Mouse (Mus musculus) kidney, postnatal 0 days (tissue): ENCODE results near the gene Mga. TPM values are rescaled to one million over a fixed set of nuclear protein-coding genes. Genes with fewer than 3 reads are reported as not detected.

Experiments used
- ATAC-seq: fragments of 200-750 bp; cut with Nextera tagmentation; replicated peaks from 2 replicates; pipeline ENCODE4 v1.8.0; 2017; ENCODE audit warnings: low read depth, moderate number of reproducible peaks, moderate TSS enrichment, moderate library complexity; ENCODE audit not compliant: low FRiP score
- DNase-seq: peaks from one replicate; pipeline ENCODE4 v3.0.0-alpha.2; 2016; ENCODE audit warnings: low spot score
- H3K27ac ChIP-seq: fragments of 300-500 bp; sonication (generic); 2 replicates; pipeline ENCODE4 v1.5.1; 2014; ENCODE audit warnings: mild to moderate bottlenecking
- H3K27me3 ChIP-seq: fragments of 300-500 bp; sonication (generic); 2 replicates; pipeline ENCODE4 v1.6.1; 2014; ENCODE audit warnings: low read length, mixed read lengths; ENCODE audit not compliant: insufficient read depth
- H3K36me3 ChIP-seq: fragments of 300-500 bp; sonication (generic); 2 replicates; pipeline ENCODE4 v1.6.1; 2014; ENCODE audit warnings: low read length, mixed read lengths; ENCODE audit not compliant: insufficient read depth
- H3K4me1 ChIP-seq: fragments of 300-500 bp; sonication (generic); replicated peaks from 2 replicates; pipeline ENCODE4 v1.6.1; 2014; ENCODE audit warnings: antibody characterized with exemption, low read length, mixed read lengths; ENCODE audit not compliant: insufficient read depth
- H3K4me2 ChIP-seq: fragments of 300-500 bp; sonication (generic); 2 replicates; pipeline ENCODE4 v1.6.1; 2014; ENCODE audit warnings: mild to moderate bottlenecking, low read length, moderate library complexity, mixed read lengths
- H3K4me3 ChIP-seq: fragments of 300-500 bp; sonication (generic); replicated peaks from 2 replicates; pipeline ENCODE4 v1.5.1; 2014; ENCODE audit warnings: low read depth, low read length
- H3K9ac ChIP-seq: fragments of 300-500 bp; sonication (generic); 2 replicates; pipeline ENCODE4 v1.6.1; 2014; ENCODE audit warnings: low read depth, low read length
- H3K9me3 ChIP-seq: fragments of 300-500 bp; sonication (generic); replicated peaks from 2 replicates; pipeline ENCODE4 v1.6.1; 2016; ENCODE audit warnings: low read length, inconsistent platforms, mixed read lengths
- CTCF ChIP-seq: IDR thresholded peaks from 2 replicates; pipeline ENCODE4 v1.5.1; 2016; ENCODE audit warnings: antibody characterized with exemption, low read depth, mild to moderate bottlenecking, moderate library complexity
- WGBS: fragments of 180-500 bp; shearing (Covaris S2); extraction: QIAGEN DNeasy Blood & Tissue Kit; methylation state at CpG from one replicate; pipeline ENCODE4 v1.1.7; 2014; 5-methylcytosine and 5-hydroxymethylcytosine counted together
- polyA plus RNA-seq: library from polyadenylated mRNA; unstranded; fragments of >200 nt; fragmentation: Nextera tagmentation; extraction: Ambion mirVana; gene quantifications from 2 replicates; pipeline ENCODE4 v1.2.1, GENCODE M21; 2015

The Mga gene
- polyA plus RNA-seq, 1 experiment from 2014 or later = 17.5 TPM

DNA sequence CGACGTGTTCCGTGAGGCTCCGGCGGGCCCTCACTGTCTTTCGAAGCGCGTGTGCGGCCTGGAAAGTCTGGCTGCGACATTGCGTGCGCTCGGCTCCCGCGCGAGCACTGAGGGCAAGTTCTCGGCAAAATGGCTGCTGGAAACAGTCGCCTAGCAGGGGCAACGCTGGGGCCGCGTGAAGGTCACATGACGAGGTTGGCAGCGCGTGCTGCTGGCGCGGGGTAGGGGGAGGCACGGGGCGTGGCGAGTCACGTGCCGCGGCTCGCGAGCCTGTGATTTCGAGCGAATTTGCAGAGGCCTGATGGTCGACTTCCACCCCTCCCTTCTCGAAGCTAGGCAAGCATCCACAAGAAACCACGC lies 23.9 kb upstream of the Mga start:
- Histone ChIP-seq H3K36me3 (no peaks in the 10 kb centered on the region), H3K4me2 (peak overlapping the region; percentile 91), H3K27me3 (no peaks in the 10 kb centered on the region), H3K9me3 (no peaks in the 10 kb centered on the region), H3K27ac (peak overlapping the region; percentile 37; the same call in 1 of the 2 replicates), H3K4me1 (peaks cover 12% of the 10 kb centered on the region), H3K4me3 (peak overlapping the region; percentile 38), H3K9ac (peak overlapping the region; percentile 72)
- TF ChIP-seq CTCF = no peak
- peak; percentile 87 for ATAC-seq
- 1% methylated on average over 39 of the region's 39 CpGs for WGBS
- peak; percentile 79 for DNase-seq

GRCm38 (mm10) chr2:119875981-119876380 lies 21.0 kb upstream of the Mga start:
- ATAC-seq = no peak
- Histone ChIP-seq H3K4me1 (peaks cover 12% of the 10 kb centered on the region), H3K9ac (no peak overlapping the region), H3K27ac (no peak overlapping the region), H3K4me3 (no peak overlapping the region), H3K9me3 (no peaks in the 10 kb centered on the region), H3K36me3 (no peaks in the 10 kb centered on the region), H3K27me3 (no peaks in the 10 kb centered on the region), H3K4me2 (no peak overlapping the region)
- DNase-seq = no peak
- TF ChIP-seq CTCF = no peak

DNA sequence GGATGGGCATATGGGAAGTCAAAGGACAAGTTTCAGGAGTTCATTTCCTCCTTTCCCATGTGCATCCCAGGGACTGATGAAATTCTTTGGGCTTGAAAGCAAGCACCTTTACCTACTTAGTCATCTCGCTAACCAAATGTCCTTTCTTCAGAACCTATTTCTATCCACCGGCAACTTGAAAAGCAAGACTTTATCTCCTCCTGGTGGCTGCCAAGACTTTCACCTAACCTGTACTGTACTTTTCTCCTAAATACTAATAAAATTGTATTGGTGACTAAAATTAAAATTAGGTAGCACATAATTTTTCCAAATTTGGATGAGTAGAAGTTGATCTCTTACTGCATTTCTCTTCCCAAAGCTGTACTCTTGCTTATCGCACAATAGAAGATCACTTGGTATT lies 9.8 kb upstream of the Mga start:
- Histone ChIP-seq H3K9ac (no peak overlapping the region), H3K27me3 (no peaks in the 10 kb centered on the region), H3K9me3 (no peaks in the 10 kb centered on the region), H3K4me1 (no peaks in the 10 kb centered on the region), H3K4me2 (no peak overlapping the region), H3K4me3 (no peak overlapping the region), H3K27ac (no peak overlapping the region), H3K36me3 (no peaks in the 10 kb centered on the region)
- no peak for ATAC-seq
- no peak for DNase-seq
- 0 out of 2 replicates have a peak, but pooled peaks have one; percentile 19 for TF ChIP-seq CTCF
- WGBS = 87% methylated on average over 3 of the region's 3 CpGs

DNA sequence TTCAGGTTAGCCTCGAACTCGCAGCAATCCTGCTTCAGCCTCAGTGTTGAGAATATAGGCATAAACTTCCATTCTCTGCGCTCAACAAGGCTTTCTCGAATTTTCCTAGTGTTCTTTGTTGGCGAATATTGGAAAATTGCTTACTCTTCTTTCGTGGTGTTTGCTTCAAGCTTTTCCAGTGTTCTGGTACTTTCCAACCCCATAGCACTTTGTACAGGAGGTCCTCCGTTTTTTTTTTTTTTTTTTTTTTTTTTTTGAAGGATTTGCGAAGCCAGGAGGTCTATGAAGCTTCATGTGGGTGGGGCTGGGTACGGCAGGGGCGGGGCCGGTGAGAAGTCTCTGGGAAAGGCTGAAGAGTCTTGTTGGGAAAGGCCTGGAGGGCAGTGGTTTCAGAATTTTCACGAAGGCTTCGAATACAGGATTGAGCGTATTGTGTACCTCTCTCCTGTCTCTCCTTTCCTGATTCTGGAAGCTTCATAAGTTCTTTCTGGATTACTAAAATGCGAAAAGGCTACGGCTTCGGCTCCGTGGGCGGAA lies 407 bp upstream of the Mga start:
- Histone ChIP-seq H3K4me3 (peak overlapping the region; percentile 40), H3K27me3 (no peaks in the 10 kb centered on the region), H3K36me3 (no peaks in the 10 kb centered on the region), H3K4me1 (peaks cover 12% of the 10 kb centered on the region), H3K27ac (peak overlapping the region; percentile 87), H3K9me3 (no peaks in the 10 kb centered on the region), H3K4me2 (peak overlapping the region; percentile 55), H3K9ac (peak overlapping the region; percentile 62)
- DNase-seq (no peak), ATAC-seq (peak; percentile 72)
- 20% methylated on average over 19 of the region's 19 CpGs for WGBS
- TF ChIP-seq CTCF = no peak

GRCm38 (mm10) chr2:119898141-119898594 lies 1.1 kb downstream of the Mga start:
- H3K4me2 ChIP-seq = peak overlapping the region; percentile 55
- H3K9me3 ChIP-seq = no peaks in the 10 kb centered on the region
- DNase-seq = peak; percentile 87
- peaks cover 7% of the 10 kb centered on the region; the same call in 1 of the 2 replicates for H3K36me3 ChIP-seq
- WGBS = 8% methylated on average over 19 of the region's 19 CpGs
- peak overlapping the region; percentile 87 for H3K27ac ChIP-seq
- peak; percentile 82 for ATAC-seq
- no peak for TF ChIP-seq CTCF
- H3K27me3 ChIP-seq = no peaks in the 10 kb centered on the region
- H3K4me3 ChIP-seq = peak overlapping the region; percentile 40
- H3K4me1 ChIP-seq = peaks cover 12% of the 10 kb centered on the region
- peak overlapping the region; percentile 62; the same call in 1 of the 2 replicates for H3K9ac ChIP-seq

DNA sequence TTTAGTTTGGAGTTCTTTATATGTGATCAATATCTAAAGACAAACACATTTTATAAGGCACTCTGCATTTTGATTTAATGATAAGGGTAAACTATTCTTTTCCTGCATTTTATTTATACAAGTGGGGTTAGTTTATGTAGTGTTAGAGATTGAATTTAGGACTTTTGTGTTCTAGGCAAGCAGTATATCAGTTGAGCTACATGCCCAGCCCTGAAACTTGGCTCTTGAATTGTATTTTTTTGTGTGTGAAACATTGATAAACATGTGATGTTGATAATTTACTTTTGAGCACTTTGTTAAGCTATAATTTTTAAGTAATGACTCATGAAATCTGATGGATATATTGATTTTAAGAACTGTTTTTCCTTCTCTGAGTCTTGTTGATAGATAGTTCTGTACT lies 19.0 kb downstream of the Mga start:
- Histone ChIP-seq H3K36me3 (0 out of 2 replicates have a peak, but pooled peaks cover 8% of the 10 kb centered on the region), H3K4me1 (no peaks in the 10 kb centered on the region), H3K9me3 (no peaks in the 10 kb centered on the region), H3K27me3 (no peaks in the 10 kb centered on the region), H3K4me2 (no peak overlapping the region), H3K9ac (no peak overlapping the region), H3K4me3 (no peak overlapping the region), H3K27ac (no peak overlapping the region)
- ATAC-seq (no peak), DNase-seq (no peak)
- no peak for TF ChIP-seq CTCF
